Mouse (Mus musculus): ENCODE measurements around the gene Capn13.

GRCm38 (mm10) chr17:73329071-73329470 is 71.6 kb downstream of the Capn13 start:
- TF ChIP-seq CTCF (IDR thresholded peaks at IDR 0.05; ENCODE audit: low read depth) (no peak), EP300 (IDR thresholded peaks at IDR 0.05; ENCODE audit: low read depth) (no peak)

Measured in liver, embryonic 14.5 days (tissue).